Mouse (Mus musculus) MEL (cell line): ENCODE measurements around the gene Olfr71. TPM values are rescaled to one million over a fixed set of nuclear protein-coding genes. Genes with fewer than 3 reads are reported as not detected.

ENCODE experiments used
- DNase-seq: peaks from one replicate; pipeline ENCODE4 v3.0.0; 2011; ENCODE audit warnings: low read depth, low spot score
- H3K27ac ChIP-seq: 2 replicates; pipeline ENCODE4 v1.5.1; 2012; ENCODE audit warnings: low read depth, mild to moderate bottlenecking, control low read depth, low read length, moderate library complexity; ENCODE audit not compliant: control insufficient read depth
- H3K27me3 ChIP-seq, 2 experiments: fragments of 150-350 bp in 1 of 2; sonication (generic) in 1 of 2; 2 replicates each; pipeline ENCODE4 v1.6.1; 2012; ENCODE audit warnings: low read length in 2 of 2, mild to moderate bottlenecking in 2 of 2, improper control_type of control experiment in 1 of 2, moderate library complexity in 1 of 2; ENCODE audit not compliant: insufficient read depth in 2 of 2, control insufficient read depth in 1 of 2
- H3K36me3 ChIP-seq, 2 experiments: 2 replicates each; pipeline ENCODE4 v1.6.1; 2012 to 2014; ENCODE audit warnings: low read length in 2 of 2, improper control_type of control experiment in 1 of 2, inconsistent platforms in 1 of 2, mild to moderate bottlenecking in 1 of 2; ENCODE audit not compliant: insufficient read depth in 2 of 2, control insufficient read depth in 1 of 2
- H3K4me1 ChIP-seq, 2 experiments: fragments of 150-350 bp in 1 of 2; sonication (generic) in 1 of 2; 2 replicates each; pipeline ENCODE4 v1.6.1; 2012; ENCODE audit warnings: low read length in 2 of 2, improper control_type of control experiment in 1 of 2, mild to moderate bottlenecking in 1 of 2; ENCODE audit not compliant: insufficient read depth in 2 of 2, control insufficient read depth in 1 of 2
- H3K4me3 ChIP-seq, 2 experiments: fragments of 150-350 bp in 1 of 2; sonication (generic) in 1 of 2; 2 replicates each; pipeline ENCODE4 v1.5.1; 2012; ENCODE audit warnings: low read depth in 2 of 2, low read length in 2 of 2, mild to moderate bottlenecking in 2 of 2, moderate library complexity in 2 of 2, control low read depth in 1 of 2, improper control_type of control experiment in 1 of 2; ENCODE audit not compliant: control insufficient read depth in 1 of 2, insufficient read depth in 1 of 2
- H3K79me2 ChIP-seq: 2 replicates; pipeline ENCODE4 v1.6.1; 2012; ENCODE audit warnings: mild to moderate bottlenecking, low read length, moderate library complexity; ENCODE audit not compliant: control insufficient read depth, poor library complexity, insufficient read depth
- H3K9ac ChIP-seq: 2 replicates; pipeline ENCODE4 v1.6.1; 2012; ENCODE audit warnings: low read depth, mild to moderate bottlenecking, control low read depth, low read length, moderate library complexity; ENCODE audit not compliant: control insufficient read depth, poor library complexity, severe bottlenecking
- H3K9me3 ChIP-seq: fragments of 150-350 bp; sonication (generic); replicated peaks from 2 replicates; pipeline ENCODE4 v1.6.1; 2012; ENCODE audit warnings: mild to moderate bottlenecking, low read length, improper control_type of control experiment, moderate library complexity; ENCODE audit not compliant: insufficient read depth
- BHLHE40 ChIP-seq: IDR thresholded peaks from 2 replicates; pipeline ENCODE4 v1.6.1; 2012; ENCODE audit warnings: low read depth, mild to moderate bottlenecking, inconsistent platforms, low read length, improper control_type of control experiment, borderline replicate concordance
- CHD1 ChIP-seq: IDR thresholded peaks from 2 replicates; pipeline ENCODE4 v1.6.1; 2012; ENCODE audit warnings: low read depth, mild to moderate bottlenecking, inconsistent platforms, low read length, improper control_type of control experiment
- ELF1 ChIP-seq: IDR thresholded peaks from 2 replicates; pipeline ENCODE4 v1.6.1; 2014; ENCODE audit warnings: low read depth, mild to moderate bottlenecking, inconsistent platforms, low read length, improper control_type of control experiment, moderate library complexity
- EP300 ChIP-seq, 2 experiments: IDR thresholded peaks; 2 replicates each; pipeline ENCODE4 v1.6.1; 2011; ENCODE audit warnings: improper control_type of control experiment in 2 of 2, low read length in 2 of 2, low read depth in 1 of 2, mild to moderate bottlenecking in 1 of 2
- GATA1 ChIP-seq: IDR thresholded peaks from 2 replicates; pipeline ENCODE4 v1.6.1; 2011; ENCODE audit warnings: low read depth, low read length, improper control_type of control experiment
- JUND ChIP-seq: IDR thresholded peaks from 2 replicates; pipeline ENCODE4 v1.6.1; 2011; ENCODE audit warnings: low read depth, mild to moderate bottlenecking, improper control_type of control experiment, low read length
- KAT2A ChIP-seq: conservative IDR thresholded peaks from 2 replicates; pipeline ENCODE4 v1.6.1; 2012; ENCODE audit warnings: low read depth, low read length, improper control_type of control experiment, inconsistent platforms
- MAFK ChIP-seq: IDR thresholded peaks from 2 replicates; pipeline ENCODE4 v1.6.1; 2011; ENCODE audit warnings: low read depth, mild to moderate bottlenecking, low read length, improper control_type of control experiment, borderline replicate concordance
- MAX ChIP-seq: IDR thresholded peaks from 2 replicates; pipeline ENCODE4 v1.6.1; 2011; ENCODE audit warnings: low read length, improper control_type of control experiment
- MEF2A ChIP-seq: IDR thresholded peaks from 2 replicates; pipeline ENCODE4 v1.6.1; 2014; ENCODE audit warnings: low read depth, mild to moderate bottlenecking, inconsistent platforms, low read length, improper control_type of control experiment; ENCODE audit not compliant: poor library complexity, insufficient replicate concordance, severe bottlenecking; ENCODE audit errors: extremely low read depth
- MXI1 ChIP-seq: IDR thresholded peaks from 2 replicates; pipeline ENCODE4 v1.6.1; 2011; ENCODE audit warnings: mild to moderate bottlenecking, low read depth, low read length, improper control_type of control experiment
- MYB ChIP-seq: IDR thresholded peaks from 2 replicates; pipeline ENCODE4 v1.6.1; 2011; ENCODE audit warnings: mild to moderate bottlenecking, low read depth, low read length, improper control_type of control experiment
- NELFE ChIP-seq: IDR thresholded peaks from 2 replicates; pipeline ENCODE4 v1.6.1; 2011; ENCODE audit warnings: low read depth, low read length, improper control_type of control experiment
- NRF1 ChIP-seq: IDR thresholded peaks from 2 replicates; pipeline ENCODE4 v1.6.1; 2014; ENCODE audit warnings: low read depth, mild to moderate bottlenecking, inconsistent platforms, low read length, improper control_type of control experiment, moderate library complexity; ENCODE audit not compliant: poor library complexity, insufficient read depth, severe bottlenecking
- RCOR1 ChIP-seq: IDR thresholded peaks from 2 replicates; pipeline ENCODE4 v1.6.1; 2012; ENCODE audit warnings: low read depth, mild to moderate bottlenecking, inconsistent platforms, low read length, improper control_type of control experiment
- TAL1 ChIP-seq: IDR thresholded peaks from 2 replicates; pipeline ENCODE4 v1.6.1; 2012; ENCODE audit warnings: mild to moderate bottlenecking, inconsistent platforms, low read length, moderate library complexity, mixed read lengths
- TCF12 ChIP-seq: IDR thresholded peaks from 2 replicates; pipeline ENCODE4 v1.6.1; 2014; ENCODE audit warnings: low read depth, mild to moderate bottlenecking, inconsistent platforms, low read length, improper control_type of control experiment, moderate library complexity
- USF1 ChIP-seq: IDR thresholded peaks from 2 replicates; pipeline ENCODE4 v1.6.1; 2014; ENCODE audit warnings: low read depth, mild to moderate bottlenecking, inconsistent platforms, low read length, improper control_type of control experiment, moderate library complexity
- ZKSCAN1 ChIP-seq: IDR thresholded peaks from 2 replicates; pipeline ENCODE4 v1.6.1; 2012; ENCODE audit warnings: low read depth, mild to moderate bottlenecking, inconsistent platforms, low read length, improper control_type of control experiment, moderate library complexity
- ZMIZ1 ChIP-seq: IDR thresholded peaks from 2 replicates; pipeline ENCODE4 v1.6.1; 2012; ENCODE audit warnings: low read depth, mild to moderate bottlenecking, inconsistent platforms, low read length, improper control_type of control experiment, moderate library complexity
- polyA plus RNA-seq, 2 experiments: library from polyadenylated mRNA; stranded (reverse) in 1 of 2; unstranded in 1 of 2; fragments of >175 nt in 1 of 2; fragments of >200 nt in 1 of 2; gene quantifications; 2 replicates each; pipeline versions ENCODE4 v1.2.1 to v1.2.4; 2012; ENCODE audit warnings: low replicate concordance in 2 of 2, low read depth in 1 of 2; ENCODE audit not compliant: insufficient read length in 2 of 2, insufficient read depth in 1 of 2, missing spikeins in 1 of 2
- total RNA-seq: library from RNA; depleted of rRNA; stranded (reverse); fragments of 300-350 nt; gene quantifications from 2 replicates; pipeline ENCODE4 v1.2.3, GENCODE M21; 2012

Olfr71 gene
- total and polyA plus RNA-seq, 3 experiments, result not detected

GRCm38 (mm10) chr4:43737144-43737543 is 27.1 kb upstream of the Olfr71 start:
- no peaks in the 10 kb centered on the region for H3K36me3 ChIP-seq
- TF ChIP-seq NELFE, result no peak
- TF ChIP-seq NRF1, result no peak
- TF ChIP-seq GATA1, result no peak
- TF ChIP-seq ELF1, result no peak
- TF ChIP-seq TAL1, result no peak
- TF ChIP-seq JUND, result no peak
- TF ChIP-seq USF1, result no peak
- no peak overlapping the region for H3K4me3 ChIP-seq
- H3K27me3 ChIP-seq, result peaks cover 6 to 13% of the 10 kb centered on the region in 2 experiments
- H3K9ac ChIP-seq, result no peak overlapping the region
- no peaks in the 10 kb centered on the region for H3K9me3 ChIP-seq
- no peaks in the 10 kb centered on the region for H3K79me2 ChIP-seq
- no peaks in the 10 kb centered on the region for H3K4me1 ChIP-seq
- H3K27ac ChIP-seq, result no peak overlapping the region
- DNase-seq, result no peak

- Histone ChIP-seq H3K79me2 (no peaks in the 10 kb centered on the region), H3K27me3 (peaks cover 0 to 2% of the 10 kb centered on the region in 2 experiments; a peak in 3 of 4 replicates), H3K4me1 (peaks cover 0 to 17% of the 10 kb centered on the region in 2 experiments; a peak in 2 of 4 replicates), H3K36me3 (no peaks in the 10 kb centered on the region), H3K27ac (no peak overlapping the region), H3K9ac (no peak overlapping the region), H3K4me3 (no peak overlapping the region), H3K9me3 (no peaks in the 10 kb centered on the region)
- DNase-seq, result no peak
- TF ChIP-seq USF1, result no peak
- TF ChIP-seq KAT2A, result no peak
- TF ChIP-seq TAL1, result no peak
- TF ChIP-seq CHD1, result no peak
- TF ChIP-seq MAX, result no peak
- TF ChIP-seq MYB, result no peak
- no peak for TF ChIP-seq MEF2A
- no peak for TF ChIP-seq ZMIZ1
- no peak for TF ChIP-seq MXI1
- no peak for TF ChIP-seq EP300 (IDR thresholded peaks at IDR 0.05; ENCODE audit: low read depth in 1 of 2, low read length in 2 of 2)
- no peak for TF ChIP-seq BHLHE40
- no peak for TF ChIP-seq TCF12
- no peak for TF ChIP-seq ZKSCAN1
- TF ChIP-seq MAFK, result no peak
- TF ChIP-seq JUND, result no peak
- TF ChIP-seq RCOR1, result no peak
Measured at GRCm38 (mm10) chr4:43733186-43733585, 23.1 kb upstream of the Olfr71 start.
